8 mouse cellular contexts compared by ENCODE assay signal in the genomic region with DNA sequence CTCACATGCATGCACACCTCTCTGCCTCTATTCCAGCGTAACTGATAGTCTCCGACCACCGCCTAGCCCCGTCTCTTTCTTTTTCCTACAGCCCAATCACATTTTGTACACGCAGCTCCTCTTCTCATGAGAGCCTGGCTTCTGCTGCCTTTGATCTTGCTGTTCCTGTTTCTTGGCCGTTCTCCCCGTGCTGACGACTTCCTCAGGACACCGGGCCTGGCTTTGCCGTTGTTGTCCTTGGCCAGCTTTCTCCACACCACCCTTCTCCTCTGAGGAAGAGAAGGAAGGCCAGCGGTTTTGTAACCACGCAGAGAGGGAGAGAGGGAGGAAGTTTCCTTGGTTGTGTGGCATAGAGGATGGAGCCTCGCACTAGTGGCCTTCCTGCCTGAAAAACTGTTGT.
DNase-seq lines count a peak whose midpoint lies in the region; ATAC-seq and TF ChIP-seq lines count a peak whose summit lies in the region.
"Had no signal": no experiment of that assay in that cellular context is flagged by ENCODE, and none has a peak within 500 bp of the region (broad histone marks: within the 10 kb centered on the region; RNA-seq: fewer than 3 reads in every experiment).

No protein-coding gene starts in this region.

- H3K4me2 ChIP-seq in forebrain, postnatal 0 days (ENCODE audit: low read depth) = no peak overlapping the region

- H3K9me3 ChIP-seq in forebrain, postnatal 0 days (ENCODE audit: low read length) = no peaks in the 10 kb centered on the region

- DNase-seq in adrenal gland, adult (ENCODE audit: inconsistent age in 2 of 2, low spot score in 1 of 2) = peak; percentile 91 to 94
- DNase-seq in adrenal gland, adult 8-10 months = peak; percentile 87
- DNase-seq in heart, adult 2 months = peak; percentile 88 to 92
- DNase-seq in kidney, postnatal 25 days = peak; percentile 80 to 88
- no peak for DNase-seq in T-cell, adult 2 months (ENCODE audit: low spot score)
- no peak for DNase-seq in forebrain, postnatal 0 days
- DNase-seq in right cerebral cortex, adult 18-20 months = no peak

- ATAC-seq in forebrain, postnatal 0 days = no peak
- ATAC-seq: Patski had no signal

- intact Hi-C loops in heart, adult 2 months (cut with DNase I) = loop anchor here (1.0 kb wide), 1 partner anchor 13 kb away; no protein-coding TSS in a partner anchor

- 0 out of 2 replicates have a peak overlapping the region, but pooled peaks have one; percentile 14 for H3K9ac ChIP-seq in heart, adult 2 months (ENCODE audit: low read depth, low read length)
- no peak overlapping the region for H3K9ac ChIP-seq in forebrain, postnatal 0 days

- 0 out of 2 replicates have a peak, but pooled peaks cover under 1% of the 10 kb centered on the region for H3K79me2 ChIP-seq in heart, adult 2 months (replicated peaks; ENCODE audit: control insufficient read depth, insufficient read depth, low read length)

- peak; percentile 52; the same call in 1 of the 2 replicates for TF ChIP-seq POLR2A in heart, adult 2 months (IDR thresholded peaks at IDR 0.05; ENCODE audit: insufficient read depth, low read depth, low read length)

- peak overlapping the region; percentile 81 for H3K27ac ChIP-seq in heart, adult 2 months
- H3K27ac ChIP-seq in forebrain, postnatal 0 days (ENCODE audit: low read depth, low read length) = no peak overlapping the region

- no peak overlapping the region for H3K4me3 ChIP-seq in heart, adult 2 months
- no peak overlapping the region for H3K4me3 ChIP-seq in forebrain, postnatal 0 days (ENCODE audit: low read depth, low read length)

- H3K4me1 ChIP-seq in heart, adult 2 months (ENCODE audit: control insufficient read depth, insufficient read depth, low read length) = peaks cover 52% of the 10 kb centered on the region
- no peaks in the 10 kb centered on the region for H3K4me1 ChIP-seq in forebrain, postnatal 0 days (ENCODE audit: insufficient read depth)

- TF ChIP-seq CTCF in heart, adult 2 months (IDR thresholded peaks at IDR 0.05) = no peak
- no peak for TF ChIP-seq CTCF in forebrain, postnatal 0 days (IDR thresholded peaks at IDR 0.05; ENCODE audit: low read depth)

- 8% methylated on average over 13 of the region's 13 CpGs for WGBS in heart, adult 2 months
- WGBS in forebrain, postnatal 0 days = 88% methylated on average over 13 of the region's 13 CpGs

- H3K27me3 ChIP-seq in heart, adult 2 months (ENCODE audit: control insufficient read depth, insufficient read depth, low read length) = no peaks in the 10 kb centered on the region
- no peaks in the 10 kb centered on the region for H3K27me3 ChIP-seq in forebrain, postnatal 0 days (ENCODE audit: insufficient read depth, low read length)
- H3K27me3 ChIP-seq: Patski had no signal

- peak; percentile 99 for TF ChIP-seq EP300 in heart, adult 2 months (IDR thresholded peaks at IDR 0.05; ENCODE audit: insufficient read depth, low read depth, low read length)

- peaks cover 37% of the 10 kb centered on the region for H3K36me3 ChIP-seq in heart, adult 2 months (ENCODE audit: control insufficient read depth, insufficient read depth, low read length)
- H3K36me3 ChIP-seq in forebrain, postnatal 0 days (ENCODE audit: insufficient read depth) = no peaks in the 10 kb centered on the region

Comparison
In these comparisons a context has a peak if more than half of its experiments do, and no peak if none do; other contexts are left out.
1. DNase-seq: peak in adrenal gland, adult (2 of 2), adrenal gland, adult 8-10 months (single experiment), heart, adult 2 months (2 of 2) and kidney, postnatal 25 days (2 of 2); none in T-cell, adult 2 months (single experiment), forebrain, postnatal 0 days (single experiment) and right cerebral cortex, adult 18-20 months (single experiment).